Mouse (Mus musculus) midbrain, postnatal 0 days (tissue): ENCODE measurements at regions not wholly inside any gene's neighbourhood (a gene's known extent, or its start where the extent isn't known, plus 50 kb on each side); places are given as distances from the start of the nearest gene placed in this dataset.
A peak's percentile ranks its signal among the peaks of the same experiment; 100 is the strongest.
"Not testable (repeated sequence)": the region's sequence is repeated elsewhere in the genome, so short reads cannot be mapped to it uniquely, and the experiment has no call there.

ENCODE experiments used
- ATAC-seq: fragments of 200-750 bp; cut with Nextera tagmentation; 2 replicates; pipeline ENCODE4 v1.8.0; 2017; ENCODE audit warnings: moderate number of reproducible peaks, mild to moderate bottlenecking, moderate TSS enrichment, moderate library complexity; ENCODE audit not compliant: low FRiP score
- DNase-seq: peaks from one replicate; pipeline ENCODE4 v3.0.0-alpha.2; 2015; ENCODE audit warnings: low spot score
- H3K27ac ChIP-seq: fragments of 300-500 bp; sonication (generic); 2 replicates; pipeline ENCODE4 v1.5.1; 2014; ENCODE audit warnings: low read depth, mild to moderate bottlenecking, low read length, mixed read lengths
- H3K27me3 ChIP-seq: fragments of 300-500 bp; sonication (generic); 2 replicates; pipeline ENCODE4 v1.6.1; 2014; ENCODE audit warnings: low read length, control low read depth, mixed read lengths; ENCODE audit not compliant: insufficient read depth
- H3K36me3 ChIP-seq: fragments of 300-500 bp; sonication (generic); 2 replicates; pipeline ENCODE4 v1.6.1; 2014; ENCODE audit warnings: low read length, control low read depth, mixed read lengths; ENCODE audit not compliant: insufficient read depth
- H3K4me1 ChIP-seq: fragments of 300-500 bp; sonication (generic); 2 replicates; pipeline ENCODE4 v1.6.1; 2014; ENCODE audit warnings: mild to moderate bottlenecking, control low read depth, antibody characterized with exemption, low read length, mixed read lengths; ENCODE audit not compliant: insufficient read depth
- H3K4me2 ChIP-seq: fragments of 300-500 bp; sonication (generic); 2 replicates; pipeline ENCODE4 v1.6.1; 2014; ENCODE audit warnings: low read depth, mild to moderate bottlenecking, low read length, mixed read lengths; ENCODE audit not compliant: poor library complexity, severe bottlenecking
- H3K4me3 ChIP-seq: fragments of 300-500 bp; sonication (generic); 2 replicates; pipeline ENCODE4 v1.5.1; 2014; ENCODE audit warnings: low read depth, mild to moderate bottlenecking, low read length, moderate library complexity
- H3K9ac ChIP-seq: fragments of 300-500 bp; sonication (generic); replicated peaks from 2 replicates; pipeline ENCODE4 v1.6.1; 2014; ENCODE audit warnings: mild to moderate bottlenecking, low read length, moderate library complexity, mixed read lengths; ENCODE audit not compliant: poor library complexity, severe bottlenecking
- H3K9me3 ChIP-seq: fragments of 300-500 bp; sonication (generic); 2 replicates; pipeline ENCODE4 v1.6.1; 2016; ENCODE audit warnings: low read length, control low read depth
- CTCF ChIP-seq: IDR thresholded peaks from 2 replicates; pipeline ENCODE4 v1.5.1; 2016; ENCODE audit warnings: antibody characterized with exemption, mild to moderate bottlenecking
- WGBS: fragments of 180-500 bp; shearing (Covaris S2); extraction: QIAGEN DNeasy Blood & Tissue Kit; methylation state at CpG from one replicate; pipeline ENCODE4 v1.1.7; 2014; 5-methylcytosine and 5-hydroxymethylcytosine counted together

GRCm38 (mm10) chr6:22493632-22494260 is 137.7 kb upstream of the Fam3c start:
- H3K4me1 ChIP-seq: no peaks in the 10 kb centered on the region
- no peak overlapping the region for H3K4me2 ChIP-seq
- H3K27me3 ChIP-seq: no peaks in the 10 kb centered on the region
- ATAC-seq (peak; percentile 38; the same call in 1 of the 2 replicates), DNase-seq (peak; percentile 91)
- TF ChIP-seq CTCF: peak; percentile 85
- no peak overlapping the region for H3K9ac ChIP-seq
- H3K9me3 ChIP-seq: no peaks in the 10 kb centered on the region
- no peak overlapping the region for H3K4me3 ChIP-seq
- no peak overlapping the region for H3K27ac ChIP-seq
- no peaks in the 10 kb centered on the region for H3K36me3 ChIP-seq
- WGBS: 38% methylated on average over 11 of the region's 11 CpGs

- H3K4me2 ChIP-seq: no peak overlapping the region
- DNase-seq: no peak
- H3K36me3 ChIP-seq: no peaks in the 10 kb centered on the region
- WGBS: 90% methylated on average over 17 of the region's 17 CpGs
- no peaks in the 10 kb centered on the region for H3K4me1 ChIP-seq
- no peak for TF ChIP-seq CTCF
- H3K4me3 ChIP-seq: no peak overlapping the region
- no peak for ATAC-seq
- no peaks in the 10 kb centered on the region for H3K27me3 ChIP-seq
- H3K27ac ChIP-seq: no peak overlapping the region
- H3K9ac ChIP-seq: no peak overlapping the region
- H3K9me3 ChIP-seq: no peaks in the 10 kb centered on the region
Measured at GRCm38 (mm10) chr6:22492896-22493295, 136.9 kb upstream of the Fam3c start.

- no peak overlapping the region for H3K4me3 ChIP-seq
- no peak overlapping the region for H3K27ac ChIP-seq
- no peak overlapping the region for H3K4me2 ChIP-seq
- 93% methylated on average over 6 of the region's 6 CpGs for WGBS
- no peak overlapping the region for H3K9ac ChIP-seq
- ATAC-seq: no peak
- H3K36me3 ChIP-seq: no peaks in the 10 kb centered on the region
- no peaks in the 10 kb centered on the region for H3K27me3 ChIP-seq
- no peak for TF ChIP-seq CTCF
- no peak for DNase-seq
- H3K9me3 ChIP-seq: no peaks in the 10 kb centered on the region
- no peaks in the 10 kb centered on the region for H3K4me1 ChIP-seq
Measured at GRCm38 (mm10) chr6:22490762-22491161, 134.7 kb upstream of the Fam3c start.

GRCm38 (mm10) chr6:22487467-22487866 is 131.4 kb upstream of the Fam3c start:
- WGBS: 71% methylated on average over 3 of the region's 3 CpGs
- no peak for ATAC-seq
- no peak overlapping the region for H3K27ac ChIP-seq

GRCm38 (mm10) chr6:22485828-22486518 is 129.9 kb upstream of the Fam3c start:
- Histone ChIP-seq H3K9me3 (no peaks in the 10 kb centered on the region), H3K27ac (no peak overlapping the region), H3K4me2 (no peak overlapping the region), H3K4me1 (no peaks in the 10 kb centered on the region), H3K4me3 (no peak overlapping the region), H3K27me3 (no peaks in the 10 kb centered on the region), H3K9ac (no peak overlapping the region), H3K36me3 (no peaks in the 10 kb centered on the region)
- DNase-seq (no peak), ATAC-seq (0 out of 2 replicates have a peak, but pooled peaks have one; percentile 34)
- 83% methylated on average over 11 of the region's 11 CpGs for WGBS
- no peak for TF ChIP-seq CTCF

More at GRCm38 (mm10) chr6:22487467-22487866, 131.4 kb upstream of the Fam3c start:
- Histone ChIP-seq H3K9me3 (no peaks in the 10 kb centered on the region), H3K4me1 (no peaks in the 10 kb centered on the region), H3K4me3 (no peak overlapping the region), H3K4me2 (no peak overlapping the region), H3K27me3 (no peaks in the 10 kb centered on the region), H3K36me3 (no peaks in the 10 kb centered on the region), H3K9ac (no peak overlapping the region)
- no peak for DNase-seq
- no peak for TF ChIP-seq CTCF

DNA sequence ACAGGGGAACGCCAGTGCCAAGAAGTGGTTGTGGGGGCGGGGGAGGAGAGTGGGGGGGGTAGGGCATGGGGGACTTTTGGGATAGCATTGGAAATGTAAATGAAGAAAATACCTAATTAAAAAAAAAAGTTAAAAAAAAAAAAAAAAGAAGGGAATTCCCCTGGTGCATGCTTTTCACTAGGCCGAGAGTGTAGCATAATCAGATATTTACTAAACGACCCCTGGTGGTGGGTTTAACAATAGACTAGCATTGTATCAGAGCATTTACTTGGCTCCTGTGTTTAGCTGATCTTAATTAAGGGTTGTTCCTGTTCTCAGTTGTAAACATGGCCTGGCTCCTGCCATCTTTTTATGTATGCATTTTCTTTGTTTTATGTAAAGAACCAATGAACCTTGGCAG is 126.2 kb upstream of the Fam3c start:
- not testable (repeated sequence) for H3K4me3 ChIP-seq, H3K4me1 ChIP-seq, H3K9ac ChIP-seq, H3K4me2 ChIP-seq, DNase-seq, H3K9me3 ChIP-seq, H3K27ac ChIP-seq, ATAC-seq, H3K36me3 ChIP-seq, H3K27me3 ChIP-seq
- 85% methylated on average over 4 of the region's 4 CpGs for WGBS
